Mouse (Mus musculus): ENCODE data around the gene Mrps9. TPM values are rescaled to one million over a fixed set of nuclear protein-coding genes. Genes with fewer than 3 reads are reported as not detected.
A peak's percentile ranks its signal among the peaks of the same experiment; 100 is the strongest.

The Mrps9 gene
- total RNA-seq (2012; rRNA removed), result 80.5 and 81.9 TPM in 2 replicates

DNA sequence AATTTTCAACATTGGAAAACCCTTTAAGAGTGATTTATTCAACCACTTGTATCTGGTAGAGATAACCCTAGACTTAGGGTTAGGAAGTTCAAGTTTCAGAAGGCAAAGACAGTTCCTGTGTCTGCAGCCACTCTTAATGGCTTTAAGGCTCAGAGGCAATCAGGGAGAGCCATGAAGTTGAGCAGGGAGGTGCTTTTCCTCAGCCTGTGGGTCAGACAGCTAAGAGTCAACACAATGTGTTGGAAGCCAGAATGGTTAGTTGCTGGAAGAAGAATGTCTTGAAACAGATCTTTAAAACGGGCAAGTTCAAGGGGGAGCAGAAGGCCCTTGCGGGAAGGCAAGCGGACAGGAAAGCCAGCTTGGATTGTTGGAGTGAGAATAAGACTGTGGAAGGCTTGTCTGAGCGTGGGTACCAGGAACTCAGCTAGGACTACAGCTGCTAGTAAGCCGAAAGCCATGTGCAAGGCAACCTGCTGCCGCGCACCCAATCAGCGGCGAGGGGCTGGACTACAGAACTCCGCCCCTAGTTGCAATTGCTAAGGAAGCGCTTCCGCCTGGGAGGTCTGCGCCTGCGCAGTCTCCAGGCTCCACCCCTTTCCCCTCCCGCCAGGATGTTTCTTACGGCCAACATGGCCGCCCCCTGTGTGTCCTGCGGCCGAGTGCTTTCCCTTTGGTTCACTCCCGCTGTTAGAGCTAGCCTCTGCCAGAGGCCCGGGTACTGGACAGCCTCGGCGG is at the start of gene Mrps9:
TSS of gene Mrps9 (plus strand) at position 571 of the 735 bp plus-strand sequence.
- Histone ChIP-seq H3K27ac (ENCODE audit: insufficient read depth, low read depth, low read length, poor library complexity, severe bottlenecking) (peak within 1 kb of the TSS; percentile 59; the same call in 1 of the 2 replicates), H3K4me3 (ENCODE audit: insufficient read depth in 1 of 2, low read depth in 1 of 2, low read length in 2 of 2, poor library complexity in 1 of 2, severe bottlenecking in 1 of 2) (peak within 1 kb of the TSS; percentile 92 to 99), H3K36me3 (ENCODE audit: control insufficient read depth, insufficient read depth, low read length, poor library complexity, severe bottlenecking) (no peaks in the 10 kb centered on the region), H3K9ac (ENCODE audit: insufficient read depth, low read depth, low read length, poor library complexity, severe bottlenecking) (peak within 1 kb of the TSS; percentile 98), H3K9me3 (ENCODE audit: control insufficient read depth, insufficient read depth, low read depth, low read length) (no peaks in the 10 kb centered on the region), H3K4me1 (ENCODE audit: control insufficient read depth in 2 of 2, insufficient read depth in 2 of 2, low read length in 2 of 2, poor library complexity in 1 of 2) (no peaks in the 10 kb centered on the region; a peak in 2 of 4 replicates)
- TF ChIP-seq ZNF384 (IDR thresholded peaks at IDR 0.05; ENCODE audit: low read depth, low read length) (no peak), ZC3H11A (IDR thresholded peaks at IDR 0.05; ENCODE audit: borderline replicate concordance, low read depth, low read length) (no peak), MAFK (IDR thresholded peaks at IDR 0.05; ENCODE audit: insufficient read depth, low read depth, low read length) (no peak), CHD2 (IDR thresholded peaks at IDR 0.05; ENCODE audit: low read depth, low read length) (peak; percentile 32; the same call in 1 of the 2 replicates), HCFC1 (IDR thresholded peaks at IDR 0.05; ENCODE audit: borderline replicate concordance, insufficient read depth, low read length) (peak; percentile 75)
- peak; percentile 91 for DNase-seq (ENCODE audit: low read depth, low spot score)
- in situ Hi-C loops (cut with MboI; ENCODE audit: low sequenced_read_pairs in 2 of 2, unreplicated experiment in 2 of 2), result no loop called here

DNA sequence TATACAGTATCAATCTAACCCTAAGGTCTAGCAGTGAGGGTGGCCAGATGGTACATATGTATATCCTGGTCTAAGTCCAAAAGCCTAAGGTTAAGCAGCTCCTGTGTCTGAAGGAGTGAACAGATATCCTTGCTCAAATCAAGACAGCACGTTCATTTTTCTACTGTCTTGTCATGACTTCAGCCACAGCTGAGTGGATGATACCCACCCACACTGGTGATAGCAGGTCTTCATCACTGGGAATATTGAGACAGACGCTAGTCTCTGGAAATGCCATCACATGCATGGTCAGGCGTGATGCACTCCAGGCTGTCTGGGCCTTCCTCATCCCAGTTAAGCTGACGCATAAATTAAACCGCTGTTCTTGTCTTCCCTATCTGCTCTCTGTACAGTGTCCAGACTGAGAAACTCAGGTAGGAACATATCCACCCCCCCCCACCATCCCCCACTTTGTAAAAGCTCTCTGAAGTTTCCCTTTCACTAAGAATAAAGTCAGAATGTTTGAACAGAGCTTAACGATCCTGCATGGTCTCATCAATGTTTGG is 37.7 kb upstream of the Mrps9 start:
- H3K27ac ChIP-seq (ENCODE audit: insufficient read depth, low read depth, low read length, poor library complexity, severe bottlenecking), result no peak overlapping the region
- no peak for TF ChIP-seq CHD2 (IDR thresholded peaks at IDR 0.05; ENCODE audit: low read depth, low read length)
- in situ Hi-C loops (cut with MboI; ENCODE audit: low sequenced_read_pairs in 2 of 2, unreplicated experiment in 2 of 2), result no loop called here

DNA sequence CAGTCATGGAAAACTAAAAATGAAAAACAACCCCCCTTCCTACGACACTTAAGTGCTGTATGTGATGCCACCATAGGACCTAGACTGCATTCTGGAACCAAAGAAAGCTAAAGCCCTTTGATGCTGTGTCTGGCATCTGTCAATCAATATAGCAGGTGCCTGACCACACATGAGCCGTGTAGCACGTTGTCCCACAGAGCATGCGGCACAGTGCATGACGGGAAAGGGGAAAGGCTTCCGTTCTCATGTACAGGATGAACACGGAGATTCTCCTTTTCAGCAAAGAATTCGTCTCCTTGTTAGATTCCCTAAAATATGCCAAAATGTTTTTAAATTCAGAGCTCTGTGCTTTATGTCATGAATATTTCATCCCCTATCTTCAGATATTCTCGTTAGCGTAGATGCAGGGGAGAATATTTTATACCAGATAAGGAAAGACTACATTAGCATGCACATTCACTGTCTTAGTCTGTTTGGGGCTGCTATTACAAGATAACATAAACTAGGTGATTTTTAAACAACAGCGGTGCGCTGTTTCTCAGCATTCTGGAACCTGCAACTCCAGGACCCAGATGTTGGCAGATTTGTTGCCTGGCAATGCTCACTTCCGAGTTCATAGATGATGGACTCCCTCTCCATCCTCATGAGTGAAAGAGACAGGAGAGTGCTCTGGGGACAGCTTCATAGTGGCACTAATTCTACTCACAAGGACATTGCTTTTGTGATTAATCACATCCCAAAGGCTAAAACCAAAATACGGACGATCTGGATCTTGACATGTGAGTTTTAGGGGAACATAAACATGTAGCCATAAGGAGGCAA is 36.0 kb upstream of the Mrps9 start:
- H3K9ac ChIP-seq (ENCODE audit: insufficient read depth, low read depth, low read length, poor library complexity, severe bottlenecking), result no peak overlapping the region
- H3K4me3 ChIP-seq (ENCODE audit: insufficient read depth in 1 of 2, low read depth in 1 of 2, low read length in 2 of 2, poor library complexity in 1 of 2, severe bottlenecking in 1 of 2), result no peak overlapping the region
- DNase-seq (ENCODE audit: low read depth, low spot score), result no peak
- in situ Hi-C loops (cut with MboI; ENCODE audit: low sequenced_read_pairs in 2 of 2, unreplicated experiment in 2 of 2), result no loop called here
- no peaks in the 10 kb centered on the region for H3K36me3 ChIP-seq (ENCODE audit: control insufficient read depth, insufficient read depth, low read length, poor library complexity, severe bottlenecking)
- H3K4me1 ChIP-seq (ENCODE audit: control insufficient read depth in 2 of 2, insufficient read depth in 2 of 2, low read length in 2 of 2, poor library complexity in 1 of 2), result no peaks in the 10 kb centered on the region
- no peak overlapping the region for H3K27ac ChIP-seq (ENCODE audit: insufficient read depth, low read depth, low read length, poor library complexity, severe bottlenecking)
- no peaks in the 10 kb centered on the region for H3K9me3 ChIP-seq (ENCODE audit: control insufficient read depth, insufficient read depth, low read depth, low read length)
- TF ChIP-seq ZC3H11A (IDR thresholded peaks at IDR 0.05; ENCODE audit: borderline replicate concordance, low read depth, low read length) (no peak), MAFK (IDR thresholded peaks at IDR 0.05; ENCODE audit: insufficient read depth, low read depth, low read length) (no peak), HCFC1 (IDR thresholded peaks at IDR 0.05; ENCODE audit: borderline replicate concordance, insufficient read depth, low read length) (no peak), ZNF384 (IDR thresholded peaks at IDR 0.05; ENCODE audit: low read depth, low read length) (no peak), CHD2 (IDR thresholded peaks at IDR 0.05; ENCODE audit: low read depth, low read length) (no peak)

More for the DNA sequence above, 37.7 kb upstream of the Mrps9 start:
- H3K9me3 ChIP-seq (ENCODE audit: control insufficient read depth, insufficient read depth, low read depth, low read length), result no peaks in the 10 kb centered on the region
- no peak for DNase-seq (ENCODE audit: low read depth, low spot score)
- no peaks in the 10 kb centered on the region for H3K4me1 ChIP-seq (ENCODE audit: control insufficient read depth in 2 of 2, insufficient read depth in 2 of 2, low read length in 2 of 2, poor library complexity in 1 of 2)
- no peaks in the 10 kb centered on the region for H3K36me3 ChIP-seq (ENCODE audit: control insufficient read depth, insufficient read depth, low read length, poor library complexity, severe bottlenecking)
- no peak overlapping the region for H3K4me3 ChIP-seq (ENCODE audit: insufficient read depth in 1 of 2, low read depth in 1 of 2, low read length in 2 of 2, poor library complexity in 1 of 2, severe bottlenecking in 1 of 2)
- no peak overlapping the region for H3K9ac ChIP-seq (ENCODE audit: insufficient read depth, low read depth, low read length, poor library complexity, severe bottlenecking)

DNA sequence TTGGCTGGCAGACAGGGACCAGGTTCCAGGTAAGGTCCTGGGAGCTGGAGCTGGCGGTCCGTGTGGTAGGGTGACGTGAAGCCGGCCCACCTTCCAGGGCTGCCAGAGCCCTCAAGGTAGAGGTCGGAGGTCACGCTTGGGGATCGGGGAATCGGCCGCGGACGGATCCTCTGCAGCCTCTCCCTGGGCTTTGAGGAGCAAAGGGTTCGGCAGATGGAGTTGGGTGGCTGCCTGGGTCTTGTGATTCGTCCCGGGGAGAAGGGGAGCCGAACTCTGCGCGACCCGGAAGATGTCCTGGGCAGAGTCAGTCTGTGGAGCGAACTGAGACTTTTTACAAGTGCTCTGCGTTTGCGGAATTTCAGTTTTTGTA is 350 bp downstream of the Mrps9 start:
- DNase-seq (ENCODE audit: low read depth, low spot score), result no peak

More for the DNA sequence above, 350 bp downstream of the Mrps9 start:
- Histone ChIP-seq H3K9me3 (ENCODE audit: control insufficient read depth, insufficient read depth, low read depth, low read length) (no peaks in the 10 kb centered on the region), H3K36me3 (ENCODE audit: control insufficient read depth, insufficient read depth, low read length, poor library complexity, severe bottlenecking) (no peaks in the 10 kb centered on the region), H3K4me3 (ENCODE audit: insufficient read depth in 1 of 2, low read depth in 1 of 2, low read length in 2 of 2, poor library complexity in 1 of 2, severe bottlenecking in 1 of 2) (peak overlapping the region; percentile 92 to 99), H3K9ac (ENCODE audit: insufficient read depth, low read depth, low read length, poor library complexity, severe bottlenecking) (peak overlapping the region; percentile 98), H3K27ac (ENCODE audit: insufficient read depth, low read depth, low read length, poor library complexity, severe bottlenecking) (peak overlapping the region; percentile 59; the same call in 1 of the 2 replicates), H3K4me1 (ENCODE audit: control insufficient read depth in 2 of 2, insufficient read depth in 2 of 2, low read length in 2 of 2, poor library complexity in 1 of 2) (no peaks in the 10 kb centered on the region; a peak in 2 of 4 replicates)
- TF ChIP-seq ZC3H11A (IDR thresholded peaks at IDR 0.05; ENCODE audit: borderline replicate concordance, low read depth, low read length), result no peak
- in situ Hi-C loops (cut with MboI; ENCODE audit: low sequenced_read_pairs in 2 of 2, unreplicated experiment in 2 of 2), result no loop called here

All from ES-E14 (cell line).